Mouse (Mus musculus) cerebellum, postnatal 25 days (tissue): ENCODE data around the gene Zswim3.
"Not testable (repeated sequence)": the region's sequence is repeated elsewhere in the genome, so short reads cannot be mapped to it uniquely, and the experiment has no call there.

Source experiments
- DNase-seq, 2 experiments: peaks; one replicate each; pipeline ENCODE4 v3.0.0; 2021; ENCODE audit warnings: mixed read lengths in 2 of 2

Gene Zswim3

DNA sequence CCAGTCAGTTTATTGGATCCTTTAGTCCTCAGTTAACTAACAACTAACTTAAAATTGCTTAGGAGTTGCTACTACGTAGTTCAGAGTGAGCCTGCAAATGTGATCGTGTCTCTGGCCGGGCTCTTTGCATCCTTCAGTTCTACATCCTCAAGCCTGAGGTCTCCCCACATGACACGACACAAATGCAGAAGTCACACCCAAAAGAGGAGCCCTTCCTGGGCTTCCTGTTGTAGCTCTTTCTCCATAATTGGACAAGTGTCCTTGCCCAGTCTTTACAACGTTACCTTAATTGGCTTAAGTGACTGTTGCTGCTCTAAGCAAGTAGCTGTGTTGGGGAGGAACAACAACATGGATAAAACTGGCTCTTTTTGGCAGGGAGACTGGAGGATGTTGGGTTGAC lies 10.4 kb downstream of the Zswim3 start:
- DNase-seq, result no peak

DNA sequence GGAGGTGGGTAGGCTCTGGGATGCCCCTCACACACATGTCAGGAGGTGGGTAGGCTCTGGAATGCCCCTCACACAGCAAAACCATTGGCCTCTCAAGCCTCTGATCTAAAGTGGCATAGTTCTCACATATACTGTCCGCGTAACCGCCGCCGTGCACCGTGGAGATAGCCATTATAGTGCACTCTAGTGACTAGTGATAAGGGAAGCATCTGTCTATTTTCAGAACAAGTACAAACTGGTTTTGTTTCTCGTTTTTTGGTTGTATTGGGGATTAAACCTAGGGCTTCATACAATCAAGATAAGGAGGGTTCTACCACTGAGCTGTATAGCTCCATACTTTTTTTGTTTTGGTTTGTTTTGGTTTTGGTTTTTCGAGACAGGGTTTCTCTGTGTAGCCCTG lies 10.9 kb downstream of the Zswim3 start:
- no peak for DNase-seq

DNA sequence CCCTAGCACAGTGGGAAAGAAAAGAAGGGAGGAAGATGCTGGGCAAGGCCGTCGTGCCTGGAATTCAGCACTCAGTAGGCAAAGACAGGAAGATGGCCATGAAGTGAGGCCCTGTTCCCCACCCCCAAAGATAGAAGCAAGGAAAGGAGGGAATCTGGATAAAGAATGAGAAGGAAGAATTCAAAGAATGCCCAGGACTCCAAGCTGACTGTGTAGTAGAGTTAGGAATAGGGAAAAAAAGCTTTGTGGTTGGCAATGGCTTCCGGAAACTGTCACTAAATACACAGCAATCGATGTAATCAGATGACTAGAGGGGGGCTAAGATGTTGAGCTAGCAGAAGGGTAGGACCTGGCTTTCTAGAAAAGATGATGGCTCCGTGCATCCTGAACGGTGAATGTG lies 12.3 kb downstream of the Zswim3 start:
- DNase-seq, result no peak

DNA sequence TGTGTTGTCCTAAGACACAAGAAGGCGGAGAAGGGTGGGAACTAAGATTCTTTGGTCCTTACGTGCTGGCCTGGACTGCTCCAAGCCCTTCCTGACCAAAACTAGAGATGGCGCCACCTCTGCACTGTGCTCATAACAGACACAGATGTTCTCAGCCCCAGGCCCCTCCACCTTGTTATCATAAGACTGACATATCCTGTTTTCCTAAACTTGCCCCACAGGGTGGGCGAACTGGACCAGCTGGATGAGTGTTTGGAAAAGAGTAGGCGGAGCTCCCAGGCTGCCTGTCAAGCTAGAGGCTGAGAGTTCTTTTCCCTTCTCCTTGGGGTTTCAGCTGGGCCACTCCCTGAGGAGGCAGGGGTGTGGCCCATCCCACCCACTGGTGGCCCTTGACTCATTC lies 12.8 kb downstream of the Zswim3 start:
- DNase-seq, result no peak

DNA sequence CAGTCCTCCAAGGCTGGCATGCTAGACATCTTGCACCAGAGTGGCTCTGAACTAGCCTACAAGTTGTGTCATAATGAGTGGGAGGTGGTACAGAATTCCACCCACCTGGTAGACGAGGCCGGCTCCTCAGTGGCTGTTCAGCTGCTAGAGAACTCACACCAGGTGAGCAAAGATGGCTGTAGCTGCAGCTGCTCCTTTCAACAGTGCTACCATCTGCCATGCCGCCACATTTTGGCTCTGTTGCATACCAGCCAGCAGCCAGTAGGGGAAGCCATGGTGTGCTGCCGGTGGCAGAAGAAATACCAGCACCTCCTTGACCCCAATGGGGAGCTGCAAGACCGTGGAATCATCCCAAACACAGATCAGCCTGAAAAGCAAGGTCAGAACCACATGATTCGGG lies 16.2 kb downstream of the Zswim3 start:
- DNase-seq, result peak; percentile 52 to 57

DNA sequence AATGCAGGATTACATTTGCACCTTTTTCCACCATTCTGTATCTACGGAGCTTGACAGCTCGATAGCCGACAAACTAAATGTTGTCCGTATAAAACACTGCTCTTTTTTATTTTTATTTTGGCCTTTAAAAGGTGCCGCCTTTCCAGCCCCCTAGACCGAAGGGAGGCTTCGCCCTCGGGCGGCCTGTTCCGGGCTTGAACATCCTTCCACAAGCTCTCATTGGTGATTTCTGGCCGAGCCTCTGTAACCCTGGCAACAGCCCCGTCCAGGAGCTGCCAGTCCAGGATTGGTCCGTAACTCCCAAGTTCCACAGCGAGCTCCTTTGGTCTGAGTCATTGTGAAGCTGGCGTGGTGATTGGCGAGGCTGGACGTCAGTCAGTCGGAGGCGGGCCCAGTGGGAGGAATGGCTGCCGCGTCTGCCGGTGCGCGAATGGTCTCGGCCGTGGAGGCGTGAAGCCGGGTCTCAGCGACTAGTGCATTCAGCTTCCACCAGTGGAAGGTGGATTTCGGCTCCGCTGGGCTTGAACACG lies 17.8 kb downstream of the Zswim3 start, which contains the start of gene Zswim1:
Zswim1 (plus strand) TSS at position 51 of the 530 bp plus-strand sequence.
- DNase-seq, result peak; percentile 100

DNA sequence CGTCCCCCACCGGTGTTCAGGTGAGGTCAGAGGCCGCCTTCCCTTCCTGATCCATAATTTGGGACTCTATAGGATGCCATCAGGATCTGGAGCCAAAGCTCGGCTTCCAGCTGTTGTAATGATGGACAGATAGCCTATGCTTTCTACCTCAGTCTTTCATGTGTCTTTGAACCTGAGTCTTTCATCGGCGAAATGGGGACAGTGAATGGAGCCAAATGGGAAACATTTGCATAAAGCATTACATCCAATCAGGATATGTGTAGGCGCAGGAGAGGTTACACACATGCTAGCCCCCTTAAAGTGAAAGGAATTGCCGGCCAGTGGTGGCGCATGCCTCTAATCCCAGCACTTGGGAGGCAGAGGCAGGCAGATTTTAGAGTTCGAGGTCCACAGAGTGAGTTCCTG lies 18.3 kb downstream of the Zswim3 start:
- DNase-seq, result no peak

DNA sequence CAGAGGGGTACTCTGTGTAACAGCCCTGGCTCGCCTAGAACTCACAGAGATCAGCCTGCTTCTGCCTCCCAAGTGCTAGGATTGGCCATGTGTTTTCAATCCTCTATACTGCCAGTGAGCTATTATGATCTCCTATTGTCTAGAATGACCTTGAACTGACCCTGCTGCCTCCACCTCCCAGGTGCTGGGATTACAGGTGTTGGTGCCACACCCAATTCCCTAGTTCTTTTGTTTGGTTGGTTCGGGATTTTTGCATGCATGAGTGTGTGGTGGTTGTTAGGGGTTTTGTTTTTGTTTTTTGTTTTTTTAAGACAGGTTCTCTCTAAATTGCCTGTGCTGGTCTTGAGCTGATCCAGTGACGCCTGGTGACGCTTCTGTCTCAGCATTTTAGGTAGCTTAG lies 19.1 kb downstream of the Zswim3 start:
- DNase-seq, result no peak

DNA sequence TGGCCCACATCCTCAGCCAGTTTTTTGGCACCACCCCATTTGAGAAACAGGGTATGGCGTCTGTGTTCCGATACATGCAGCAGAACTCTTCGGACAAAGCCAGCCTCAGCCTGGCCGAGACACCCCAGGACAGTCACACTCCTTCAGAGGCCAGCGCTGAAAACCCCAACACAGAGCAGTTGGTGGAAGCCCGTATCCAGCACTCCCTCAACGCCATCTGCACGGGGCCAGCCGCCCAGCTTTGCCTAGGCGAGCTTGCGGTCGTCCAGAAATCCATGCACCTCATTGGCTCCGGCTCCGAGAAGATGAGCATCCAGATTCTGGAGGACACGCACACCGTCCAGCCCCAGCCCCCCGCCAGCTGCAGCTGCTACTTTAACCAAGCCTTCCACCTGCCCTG lies 20.6 kb downstream of the Zswim3 start:
- DNase-seq, result no peak

DNA sequence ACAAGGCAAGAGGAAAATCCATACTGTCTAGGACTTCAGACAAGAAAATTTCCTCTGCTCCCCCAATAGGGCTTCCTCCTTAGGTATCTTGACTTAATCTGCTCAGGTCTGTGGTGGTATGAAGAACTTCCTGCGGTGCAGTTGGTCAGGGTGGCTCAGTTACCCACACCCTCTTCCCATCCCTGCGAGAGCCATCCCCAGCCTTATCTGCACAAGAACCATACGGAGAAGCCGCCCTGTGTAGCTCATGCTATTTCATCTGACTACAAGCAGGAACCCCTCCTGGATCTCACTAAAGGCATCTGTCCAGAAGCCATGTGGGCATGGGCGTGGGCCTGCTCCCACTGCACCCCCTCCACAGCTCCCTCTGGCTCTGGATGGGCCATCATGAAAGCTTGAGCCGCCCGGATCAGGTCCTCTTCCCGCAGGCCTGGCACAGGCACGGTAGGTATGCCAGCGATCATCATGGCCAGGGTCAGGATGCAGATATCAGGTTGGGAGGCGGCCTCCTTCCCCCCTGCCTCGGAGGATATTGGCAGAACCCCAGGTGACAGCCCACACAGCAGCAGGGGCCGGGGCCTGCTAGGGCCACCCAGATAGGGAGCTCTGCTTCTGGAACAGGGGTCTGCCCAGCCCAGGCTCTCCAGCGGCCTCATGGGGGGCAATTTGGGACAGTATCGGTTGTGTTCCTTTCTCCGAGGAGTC lies 22.4 kb downstream of the Zswim3 start:
- peak in 1 of 2 experiments; percentile 18 for DNase-seq

DNA sequence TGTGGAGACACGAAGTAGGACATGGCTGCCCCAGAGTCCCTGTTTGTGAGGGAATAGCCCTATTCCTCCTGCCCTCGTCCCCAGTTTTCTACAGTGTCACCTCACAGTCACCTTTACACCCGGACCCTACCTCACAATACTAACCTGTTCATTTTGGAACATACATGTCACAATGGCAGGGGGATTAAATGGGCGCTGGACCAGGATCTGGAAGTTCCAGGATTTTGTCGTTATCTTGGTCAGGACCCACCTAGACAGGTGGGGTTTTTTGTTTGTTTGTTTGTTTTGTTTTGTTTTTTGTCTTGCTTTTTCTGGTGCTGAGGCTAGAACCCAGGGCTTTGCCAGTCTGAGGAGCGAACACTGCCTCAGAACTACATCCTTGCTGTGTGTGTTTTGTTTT lies 23.5 kb downstream of the Zswim3 start, which contains the start of gene Spata25:
Spata25 (minus strand) TSS at position 101 of the 400 bp plus-strand sequence.
- no peak for DNase-seq

DNA sequence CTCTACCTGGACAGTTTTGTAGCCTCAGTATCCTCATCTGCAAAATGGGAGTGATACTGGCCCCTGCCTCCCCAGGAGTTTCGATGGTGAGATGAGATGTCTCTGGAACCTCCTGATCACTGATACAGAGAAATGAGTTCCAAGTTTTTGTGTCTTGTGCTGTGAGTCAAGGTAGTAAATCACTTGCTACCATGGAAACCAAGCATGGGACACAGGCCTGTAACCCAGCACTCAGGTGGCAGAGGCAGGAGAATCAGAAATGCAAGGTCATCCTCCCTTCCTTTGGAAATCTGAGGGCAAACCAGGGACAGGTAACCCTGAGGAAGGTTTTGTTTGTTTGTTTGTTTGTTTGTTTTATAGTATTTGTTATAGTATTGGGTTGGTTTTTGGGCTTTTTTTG lies 24.2 kb downstream of the Zswim3 start:
- no peak for DNase-seq

DNA sequence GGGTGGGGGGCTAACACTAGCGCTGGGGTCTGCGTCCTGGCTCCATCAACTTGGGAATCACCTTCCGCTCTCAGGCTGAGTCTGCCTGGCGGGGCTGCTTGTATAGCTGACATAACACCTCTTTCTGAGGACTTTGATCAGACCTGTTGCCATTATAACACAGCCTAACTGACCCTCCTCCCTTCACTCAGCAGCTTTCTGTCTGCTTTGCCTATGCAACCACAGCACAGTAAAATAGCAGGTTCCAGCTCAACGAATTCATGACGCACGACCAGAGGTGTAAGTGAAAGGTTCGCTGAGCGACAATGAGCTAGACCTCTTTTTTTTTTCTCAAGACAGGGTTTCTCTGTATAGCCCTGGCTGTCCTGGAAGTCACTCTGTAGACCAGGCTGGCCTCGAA lies 26.1 kb downstream of the Zswim3 start:
- no peak for DNase-seq

DNA sequence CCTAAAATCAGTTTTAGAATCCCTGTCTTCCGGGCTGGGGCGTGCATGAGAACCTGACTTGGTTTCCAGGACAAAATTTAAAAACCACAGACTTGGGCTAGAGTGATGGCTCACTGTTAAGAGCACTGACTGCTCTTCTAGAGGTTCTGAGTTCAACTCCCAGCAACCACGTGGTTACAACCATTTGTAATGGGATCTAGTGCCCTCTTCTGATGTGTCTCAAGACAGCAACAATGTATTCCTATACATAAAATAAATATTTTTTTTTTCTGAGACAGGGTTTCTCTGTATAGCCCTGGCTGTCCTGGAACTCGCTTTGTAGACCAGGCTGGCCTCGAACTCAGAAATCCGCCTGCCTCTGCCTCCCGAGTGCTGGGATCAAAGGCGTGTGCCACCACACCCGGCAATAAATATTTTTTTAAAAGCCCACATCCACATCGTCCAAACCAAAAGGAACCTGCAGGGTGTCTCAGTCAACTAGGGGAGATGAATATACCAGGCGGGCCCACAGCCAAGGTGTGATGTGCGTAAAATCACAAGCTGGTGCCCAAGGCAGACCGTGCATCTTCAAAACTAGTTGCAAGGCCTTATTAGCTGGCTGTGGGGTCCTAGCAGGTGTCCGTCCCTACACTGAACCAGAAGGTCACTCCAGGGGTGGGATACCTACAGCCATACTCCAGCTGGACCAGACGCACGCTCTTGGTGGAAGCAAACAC lies 27.3 kb downstream of the Zswim3 start:
- peak in 1 of 2 experiments; percentile 63 for DNase-seq

DNA sequence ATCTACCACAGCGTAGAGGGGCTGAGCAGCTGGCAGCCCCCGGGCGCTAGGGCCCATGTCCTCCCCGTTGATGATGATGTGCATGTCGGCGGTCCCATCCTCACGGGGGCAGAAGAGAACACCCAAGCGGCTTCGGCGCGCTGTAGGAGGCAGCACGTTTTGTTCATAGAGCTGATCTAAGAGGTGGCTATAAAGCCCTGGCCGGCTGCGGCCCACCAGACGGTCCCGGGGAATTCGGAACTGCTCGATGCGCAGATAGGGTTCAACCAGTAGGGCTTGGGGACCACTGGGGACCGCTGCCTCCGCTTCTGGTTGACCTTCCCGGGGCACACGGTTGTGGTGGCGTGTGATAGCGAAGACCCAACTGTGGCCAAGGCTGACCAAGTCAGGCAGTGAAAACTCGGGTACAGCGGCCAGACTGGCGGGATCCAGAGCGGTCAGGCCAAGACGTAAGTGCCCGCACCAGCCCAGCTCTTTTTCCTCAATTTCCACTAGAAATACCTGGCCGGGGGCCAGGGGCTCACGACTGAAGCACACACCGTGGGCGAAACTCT lies 27.9 kb downstream of the Zswim3 start, which contains the start of gene Ctsa:
Ctsa (plus strand) TSS at position 126 of the 554 bp plus-strand sequence.
- peak; percentile 82 to 84 for DNase-seq

DNA sequence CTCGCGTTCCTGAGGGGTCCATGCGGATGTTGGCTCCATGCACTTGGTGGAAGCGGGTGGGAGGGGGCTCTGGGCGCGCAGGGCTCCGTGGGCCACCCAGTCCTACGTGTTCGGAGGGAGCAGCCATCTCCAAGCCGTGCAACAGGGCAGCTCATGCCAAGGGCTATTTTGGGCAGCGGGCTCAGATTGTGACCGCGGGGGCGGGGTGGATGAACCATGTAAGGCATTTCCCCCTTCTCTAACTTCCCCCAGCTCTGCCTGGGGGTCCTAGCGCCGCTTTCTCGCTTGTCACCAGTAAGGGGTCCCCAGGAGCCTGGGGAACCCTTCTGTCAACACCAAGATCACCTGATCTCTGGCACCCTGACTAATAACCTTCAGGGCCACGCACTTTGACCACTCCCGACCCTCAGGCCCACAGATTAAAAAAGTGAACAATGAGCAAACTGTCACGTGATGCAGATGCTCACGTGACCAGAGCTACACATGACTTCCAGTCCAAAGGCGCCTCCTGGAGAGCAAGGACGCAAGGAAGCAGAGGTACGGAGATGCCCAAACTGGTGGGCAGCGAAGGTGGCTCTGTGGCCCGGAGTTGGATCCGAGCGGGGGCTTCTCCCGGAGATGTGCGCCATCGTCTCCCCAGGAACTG lies 28.5 kb downstream of the Zswim3 start, which contains the start of gene Neurl2:
Neurl2 (minus strand) TSS at position 143 of the 646 bp plus-strand sequence.
- peak; percentile 93 to 94 for DNase-seq

DNA sequence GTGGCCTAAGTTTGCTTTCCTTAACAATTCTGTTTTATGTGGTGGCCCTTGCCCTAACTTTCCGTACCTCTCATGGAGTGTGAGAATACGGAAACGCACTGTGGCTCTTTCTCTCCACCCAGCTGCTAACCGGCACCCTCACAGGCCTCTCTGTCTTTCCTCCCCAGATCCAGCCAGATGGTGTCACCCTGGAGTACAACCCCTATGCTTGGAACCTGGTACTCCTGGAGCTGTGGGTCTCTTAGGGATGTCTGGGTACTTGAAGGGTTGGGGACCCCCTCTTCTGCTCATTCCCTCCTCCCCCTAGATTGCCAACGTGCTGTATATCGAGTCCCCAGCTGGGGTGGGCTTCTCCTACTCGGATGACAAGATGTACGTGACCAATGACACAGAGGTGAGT lies 29.6 kb downstream of the Zswim3 start:
- DNase-seq, result peak in 1 of 2 experiments; percentile 38

DNA sequence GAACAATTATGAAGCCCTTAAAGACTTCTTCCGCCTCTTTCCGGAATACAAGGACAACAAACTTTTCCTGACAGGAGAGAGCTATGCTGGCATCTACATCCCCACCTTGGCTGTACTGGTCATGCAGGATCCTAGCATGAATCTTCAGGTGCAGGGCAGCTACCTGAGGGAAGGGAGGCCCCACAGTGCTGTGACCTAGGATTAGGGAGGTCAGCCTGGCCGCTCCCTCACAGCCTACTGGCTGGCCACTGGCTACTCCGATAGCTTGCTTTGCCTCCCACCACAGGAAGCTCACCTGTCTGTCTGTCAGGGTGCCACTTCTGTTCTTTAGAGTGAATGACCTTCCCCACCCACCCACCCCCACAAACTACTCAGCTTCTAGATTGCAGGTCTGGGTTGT lies 30.3 kb downstream of the Zswim3 start:
- DNase-seq, result no peak

DNA sequence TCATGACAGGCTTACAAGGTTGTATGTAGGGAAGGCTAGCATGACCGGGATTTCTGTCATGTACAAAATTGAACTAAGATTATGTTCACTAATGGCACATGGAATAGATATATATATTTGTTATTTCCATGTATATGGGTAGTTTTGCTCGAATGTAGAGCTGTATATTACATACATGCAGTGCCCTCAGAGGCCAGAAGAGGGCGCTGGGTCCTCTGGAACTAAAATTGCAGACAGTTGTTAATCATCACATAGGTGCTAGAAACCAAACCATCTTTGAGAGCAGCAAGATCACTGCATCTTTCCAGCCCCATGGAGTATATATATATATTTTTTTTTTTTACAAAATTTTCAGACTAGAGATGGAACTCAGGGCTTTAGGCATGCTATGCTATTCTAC lies 40.9 kb downstream of the Zswim3 start:
- DNase-seq, result no peak

DNA sequence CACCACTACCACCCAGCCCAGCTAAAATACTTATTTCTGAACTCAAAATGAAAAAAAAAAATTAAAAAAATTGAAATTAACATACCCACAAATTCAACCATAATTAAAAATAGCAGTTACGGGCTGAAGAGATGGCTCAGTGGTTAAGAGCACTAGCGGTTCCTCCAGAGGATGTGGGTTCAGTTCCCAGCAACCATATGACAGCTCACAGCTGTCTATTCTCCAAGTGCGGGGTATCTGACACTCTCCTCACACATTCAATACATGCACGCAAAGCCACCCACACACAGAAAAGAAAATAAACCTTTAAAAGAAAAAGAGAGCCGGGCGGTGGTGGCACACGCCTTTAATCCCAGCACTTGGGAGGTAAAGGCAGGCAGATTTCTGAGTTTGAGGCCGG lies 45.2 kb downstream of the Zswim3 start:
- DNase-seq, result no peak

DNA sequence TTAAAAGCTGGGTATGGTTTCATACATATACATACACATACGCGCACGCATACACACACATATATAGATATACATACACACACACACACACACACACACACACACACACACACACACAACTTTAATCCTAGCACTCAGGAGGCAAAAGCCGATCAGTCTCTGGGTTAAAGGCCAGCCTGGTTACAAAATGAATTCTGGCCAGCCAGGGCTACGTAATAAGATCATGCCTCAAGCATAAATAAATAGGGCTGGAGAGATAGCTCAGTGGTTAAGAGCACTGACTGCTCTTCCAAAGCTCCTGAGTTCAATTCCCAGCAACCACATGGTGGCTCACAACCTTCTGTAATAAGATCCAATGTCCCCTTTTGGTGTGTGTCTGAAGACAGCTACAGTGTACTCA lies 50.7 kb downstream of the Zswim3 start:
- DNase-seq, result not testable (repeated sequence)

DNA sequence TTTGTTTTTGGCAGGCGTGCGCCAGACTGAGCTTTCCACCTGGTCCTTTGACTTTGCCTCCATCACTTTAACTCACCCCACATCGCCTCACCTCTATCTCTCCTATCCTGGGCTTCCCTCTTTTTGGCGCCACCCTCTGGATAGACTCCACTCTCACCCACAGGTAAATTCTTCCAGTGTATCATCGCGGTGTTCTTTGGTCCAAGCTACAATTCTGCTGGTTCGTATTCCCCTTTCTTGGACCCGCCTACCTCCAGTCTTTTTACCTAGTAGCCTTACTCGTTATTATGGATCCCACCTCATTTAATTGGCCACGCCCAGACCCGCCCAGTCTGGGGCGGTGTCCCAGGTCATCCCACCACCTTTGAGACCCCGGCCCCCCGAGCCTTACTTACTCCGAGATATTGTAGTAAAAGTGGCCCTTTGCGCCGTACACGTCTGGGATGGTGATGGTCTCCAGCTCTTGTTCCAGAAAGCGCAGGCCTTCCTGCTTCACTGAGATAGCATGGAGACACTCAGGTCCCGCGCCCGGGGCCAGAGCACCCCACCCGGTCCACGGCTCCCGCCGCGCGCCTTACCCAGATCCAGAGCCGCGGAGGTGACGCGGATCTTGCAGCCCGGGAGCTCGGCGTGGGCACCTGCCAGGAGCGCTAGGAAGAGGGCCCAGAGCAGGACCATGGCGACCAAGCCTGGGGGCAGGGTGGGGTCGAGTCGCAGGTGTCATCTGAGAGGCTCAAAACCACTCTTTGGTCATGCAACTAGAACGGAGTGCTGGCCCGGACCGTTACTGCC lies 51.6 kb downstream of the Zswim3 start:
- peak; percentile 37 to 61 for DNase-seq
